Mouse (Mus musculus) pancreas, adult 10 weeks (tissue): ENCODE data around the gene Cpsf7. TPM values are rescaled to one million over a fixed set of nuclear protein-coding genes. Genes with fewer than 3 reads are reported as not detected.

Source experiments
- polyA plus RNA-seq: library from polyadenylated mRNA; stranded (reverse); fragments of 350-450 nt; fragmentation: Illumina TruSeq; extraction: RNeasy Lipid Tissue Mini Kit (QIAGEN cat#74804); gene quantifications from one replicate; pipeline ENCODE4 v1.2.3, GENCODE M21; 2015; ENCODE audit warnings: low read depth, low replicate concordance; ENCODE audit not compliant: insufficient read depth

Cpsf7 gene
- polyA plus RNA-seq, result 20.4 TPM

DNA sequence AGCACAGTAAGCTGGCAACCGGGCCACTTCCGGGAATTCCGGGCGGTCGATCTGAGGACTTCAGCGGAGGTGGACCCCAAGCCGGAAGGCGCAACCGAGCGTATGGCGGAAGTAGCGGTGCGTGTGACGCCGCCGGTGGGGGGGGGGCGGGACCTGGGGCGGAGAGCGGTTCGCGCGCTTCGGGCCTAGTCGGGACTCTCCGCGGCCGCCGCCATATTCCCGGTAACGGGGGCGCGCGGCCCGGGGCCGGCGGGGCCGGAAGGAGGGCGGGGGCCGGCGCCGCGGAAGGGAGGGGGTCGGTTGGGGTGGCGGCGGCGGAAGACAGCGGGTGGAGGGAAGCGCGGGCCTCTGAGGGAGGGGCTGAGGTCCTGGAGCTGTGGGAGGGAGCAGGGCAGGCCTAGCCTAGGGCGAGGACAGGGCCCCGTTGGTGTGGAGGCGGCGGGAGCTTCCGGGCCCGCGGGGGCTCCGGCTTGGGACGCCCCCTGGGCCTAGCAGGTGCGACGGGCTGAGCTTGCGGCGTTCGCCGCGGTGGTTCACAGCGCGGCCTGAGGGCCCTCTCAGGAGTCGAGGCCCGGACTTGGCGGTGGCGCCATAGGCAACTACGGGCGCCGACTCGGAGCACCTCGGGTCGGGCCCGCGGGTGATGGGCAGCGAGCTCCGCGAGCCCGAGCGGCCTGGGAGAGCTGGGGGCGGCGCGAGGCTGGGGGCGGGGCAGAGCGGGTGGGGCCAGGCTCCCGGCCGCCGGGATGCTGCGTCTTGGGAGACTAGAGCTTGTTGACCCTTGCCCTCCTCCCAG is at the start of gene Cpsf7:
Gene Cpsf7 (plus strand): TSS at position 161 of the 796 bp plus-strand sequence.

DNA sequence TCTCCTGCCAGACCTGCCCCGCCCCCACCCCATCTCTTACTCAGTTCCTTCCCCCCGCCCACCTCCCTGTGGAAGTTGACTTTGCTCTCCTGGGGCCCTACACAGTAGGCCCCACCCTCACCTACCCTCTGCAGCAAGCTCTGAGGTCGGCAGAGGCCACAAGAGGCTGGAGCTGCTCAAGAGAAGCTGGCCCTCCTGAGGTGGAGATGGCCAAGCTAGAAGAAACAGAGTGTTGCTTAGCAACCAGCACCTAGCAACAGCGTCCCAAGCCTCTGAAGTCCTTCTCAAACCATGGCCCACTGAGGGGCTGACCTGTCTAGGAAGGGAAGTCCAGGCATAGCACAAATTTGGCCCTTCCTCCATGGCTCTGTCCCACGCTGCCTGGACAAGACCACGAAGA is 42.4 kb upstream of the Cpsf7 start, which contains the start of gene Ppp1r32:
Gene Ppp1r32 (minus strand): TSS at position 226 of the 400 bp plus-strand sequence.

DNA sequence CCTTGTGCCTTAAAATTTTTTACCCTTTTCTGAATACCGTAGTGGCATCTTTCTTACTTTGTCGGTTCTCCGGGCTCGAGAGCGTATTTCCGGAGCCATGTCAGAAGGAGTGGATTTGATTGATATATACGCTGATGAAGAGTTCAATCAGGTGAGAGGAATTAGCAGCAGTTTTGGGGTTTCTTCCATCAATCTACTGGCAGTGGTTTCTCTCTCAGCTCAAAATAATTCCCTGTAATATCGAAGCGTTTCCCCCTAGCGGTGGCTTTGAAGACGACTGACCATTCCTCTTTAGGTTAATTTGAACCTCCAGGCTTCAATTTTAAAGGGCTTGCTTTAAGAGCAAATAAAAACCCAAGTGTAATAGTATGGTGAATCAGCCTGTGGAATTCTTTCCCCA is 844 bp downstream of the Cpsf7 start, which contains the start of gene Sdhaf2:
Gene Sdhaf2 (minus strand): TSS at position 233 of the 400 bp plus-strand sequence.

DNA sequence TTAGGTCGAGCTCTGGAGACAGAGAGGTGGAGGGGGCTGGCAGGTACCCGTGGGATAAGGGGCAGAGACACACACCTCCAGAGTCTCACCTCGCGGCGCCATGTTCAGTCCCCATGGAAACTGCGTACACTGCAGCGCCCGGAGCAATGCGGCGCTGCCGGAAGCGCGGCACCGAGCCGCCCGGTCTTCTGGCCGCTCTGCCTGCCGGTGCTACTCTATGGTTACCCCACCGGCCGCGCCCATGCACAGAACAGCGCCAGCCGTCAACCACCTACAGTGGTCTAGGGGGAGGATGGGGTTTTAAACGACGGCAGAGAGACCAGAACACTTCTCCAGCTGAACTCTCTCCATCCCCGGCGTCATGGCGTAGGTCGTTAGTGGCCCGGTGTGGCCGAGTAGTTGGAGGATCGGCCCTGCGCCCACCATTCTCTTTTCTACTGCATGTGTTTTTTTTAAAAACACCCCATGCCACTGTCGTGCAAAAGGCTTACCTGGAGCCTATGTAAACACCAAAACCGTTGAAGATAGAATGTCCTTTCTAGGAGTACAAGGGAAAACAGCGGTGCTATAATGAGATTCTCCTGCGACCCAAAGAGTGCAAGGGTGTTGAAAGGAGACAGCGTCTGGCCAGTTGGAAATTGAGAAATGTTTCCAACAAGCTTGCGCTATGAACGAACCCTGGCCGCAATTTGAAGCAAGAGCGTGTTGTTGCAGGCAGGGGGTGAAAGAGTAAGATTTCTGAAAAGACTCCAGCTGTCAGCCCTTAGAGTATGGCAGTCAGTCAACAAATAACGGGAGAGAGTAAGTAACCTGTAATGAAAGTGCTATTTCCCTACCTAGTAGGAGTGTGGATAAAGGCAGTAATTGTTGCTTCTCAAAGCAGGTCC is 30.8 kb downstream of the Cpsf7 start, which contains the start of gene Tmem216:
Gene Tmem216 (minus strand): TSS at position 615 of the 887 bp plus-strand sequence.

DNA sequence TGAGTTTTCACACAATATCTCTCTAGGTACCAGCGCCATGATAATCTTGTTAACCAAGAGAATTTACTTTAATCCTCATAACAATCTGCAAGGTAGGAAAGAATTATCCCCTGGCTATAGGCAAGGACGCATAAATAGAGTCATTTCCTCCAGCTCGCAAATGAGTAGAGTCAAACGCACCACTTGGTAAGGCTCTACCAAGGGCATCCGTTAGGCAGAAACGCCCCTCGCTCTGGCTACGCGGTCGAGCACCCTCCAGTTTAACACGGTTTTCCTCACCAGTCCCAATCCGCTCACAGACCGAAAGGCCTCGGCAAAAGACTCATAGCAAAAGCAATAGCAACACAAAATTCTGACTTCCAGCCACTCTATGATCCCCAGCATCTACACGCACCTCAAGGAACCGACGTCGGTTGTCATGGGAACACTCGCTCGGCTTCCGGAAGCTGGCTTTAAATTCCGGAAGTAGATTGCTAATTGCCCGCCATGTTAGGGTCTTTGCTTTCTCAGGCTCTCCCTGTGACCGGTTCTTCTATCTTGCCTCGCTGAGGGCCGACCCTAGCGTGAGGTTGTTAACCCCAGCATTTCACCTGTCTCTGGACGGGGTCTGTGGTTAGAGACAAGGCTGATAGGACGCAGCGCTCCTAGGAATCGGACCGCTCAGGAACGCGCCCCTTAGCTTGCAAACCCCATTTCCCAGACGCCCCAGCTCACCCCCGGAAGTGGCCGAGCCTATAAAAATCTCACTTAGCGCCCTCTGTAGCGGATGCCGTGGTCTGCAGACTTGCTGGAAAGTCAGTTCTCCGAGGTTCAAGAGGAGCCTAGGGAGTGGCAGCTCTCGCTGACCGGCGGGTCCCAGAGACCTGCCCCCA is 51.9 kb downstream of the Cpsf7 start, which contains the start of the genes Cyb561a3 and Tmem138:
Gene Cyb561a3 (plus strand): TSS at position 483 of the 872 bp plus-strand sequence.
Gene Tmem138 (minus strand): TSS at position 673 of the 872 bp plus-strand sequence.

Other genes with a start within 250 kb of the Cpsf7 start
- 8.8 TPM for gene Dagla, start 220.4 kb upstream of the Cpsf7 start, polyA plus RNA-seq
- 5.5 TPM for gene Syt7, start 136.2 kb upstream of the Cpsf7 start, polyA plus RNA-seq
- 2.6 TPM for gene Lrrc10b, start 67.8 kb upstream of the Cpsf7 start, polyA plus RNA-seq
- gene Ppp1r32, start 42.3 kb upstream of the Cpsf7 start, polyA plus RNA-seq, result not detected
- 6.8 TPM for gene Sdhaf2, start 876 bp downstream of the Cpsf7 start, polyA plus RNA-seq
- 4.2 TPM for gene Tmem216, start 31.0 kb downstream of the Cpsf7 start, polyA plus RNA-seq
- 5.5 TPM for gene Cyb561a3, start 51.9 kb downstream of the Cpsf7 start, polyA plus RNA-seq
- 2.2 TPM for gene Tmem138, start 52.1 kb downstream of the Cpsf7 start, polyA plus RNA-seq
- 37.8 TPM for gene Ddb1, start 80.1 kb downstream of the Cpsf7 start, polyA plus RNA-seq
- gene Tkfc, start 80.4 kb downstream of the Cpsf7 start, polyA plus RNA-seq, result 3.4 TPM
- gene Vwce, start 108.9 kb downstream of the Cpsf7 start, polyA plus RNA-seq, result not detected
- not detected for gene Pga5, start 152.8 kb downstream of the Cpsf7 start, polyA plus RNA-seq
- gene Vps37c, start 163.5 kb downstream of the Cpsf7 start, polyA plus RNA-seq, result 9.0 TPM
- gene Cd5, start 213.7 kb downstream of the Cpsf7 start, polyA plus RNA-seq, result 0.52 TPM